Mouse (Mus musculus) gastrocnemius, postnatal 14 days (tissue): ENCODE data around the gene Emc10. TPM values are rescaled to one million over a fixed set of nuclear protein-coding genes. Genes with fewer than 3 reads are reported as not detected.
A peak's percentile ranks its signal among the peaks of the same experiment; 100 is the strongest.

Experiments
- DNase-seq: peaks from one replicate; pipeline ENCODE4 v3.0.0; 2021; ENCODE audit warnings: mixed read lengths
- intact Hi-C: fragments of 180-260 bp; cut with DNase I; formaldehyde crosslinking; loops from one replicate; pipeline ENCODE4 v1.15.1; 2025; ENCODE audit warnings: low total_unique reads
- total RNA-seq, 2 experiments: library from RNA; stranded (reverse); gene quantifications; 2 replicates each; pipeline ENCODE4 v1.2.3; 2021

Emc10 gene
- total RNA-seq, 2 experiments from 2014 or later, result 44.1 to 48.8 TPM

DNA sequence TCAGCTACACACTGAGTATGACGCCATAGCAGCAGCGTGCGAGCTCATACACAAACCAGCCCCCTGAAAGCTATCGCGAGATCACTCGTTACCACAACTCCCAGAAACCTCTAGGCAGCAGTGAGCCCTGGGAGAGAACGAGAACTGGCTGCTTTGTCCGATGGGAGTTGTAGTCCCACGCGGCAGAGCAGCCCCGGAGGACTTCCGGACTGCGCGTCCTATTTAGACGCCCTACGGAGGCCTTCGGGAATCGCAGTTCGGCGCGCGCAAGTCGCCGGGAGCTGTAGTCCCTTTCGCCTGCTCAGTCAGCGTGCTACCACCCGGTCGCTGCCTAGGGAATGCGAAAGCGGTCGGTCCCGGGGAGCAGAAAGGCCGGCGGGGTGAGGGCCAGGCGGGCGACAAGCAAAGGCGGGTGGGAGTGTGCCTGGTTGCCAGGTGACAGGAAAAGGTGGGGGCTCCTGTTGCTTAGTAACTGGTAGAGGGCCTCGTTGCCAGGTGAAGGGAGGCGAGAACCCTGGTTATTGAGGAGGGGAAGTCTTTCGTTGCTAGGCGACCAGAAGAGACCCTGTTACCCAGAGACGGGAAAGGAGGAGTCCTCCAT is 28.4 kb downstream of the Emc10 start, which contains the start of gene Josd2:
Gene Josd2, plus strand, starts transcription at position 170 of the 601 bp plus-strand sequence.
- DNase-seq, result peak; percentile 94
- intact Hi-C loops, result no loop called here

DNA sequence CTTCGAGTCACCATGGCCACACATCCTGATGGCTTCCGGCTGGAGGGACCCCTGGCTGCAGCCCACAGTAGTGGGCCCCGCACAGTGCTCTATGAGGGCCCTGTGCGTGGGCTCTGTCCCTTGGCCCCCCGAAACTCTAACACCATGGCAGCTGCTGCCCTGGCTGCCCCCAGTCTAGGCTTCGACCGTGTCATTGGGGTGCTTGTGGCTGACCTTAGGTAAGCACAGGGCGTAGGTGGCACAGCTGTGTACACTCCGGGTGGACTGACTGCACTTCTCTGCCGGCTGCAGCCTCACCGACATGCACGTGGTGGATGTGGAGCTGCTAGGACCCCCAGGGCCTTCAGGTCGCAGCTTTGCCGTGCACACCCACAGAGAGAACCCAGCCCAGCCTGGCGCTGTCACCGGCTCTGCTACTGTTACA is 29.4 kb downstream of the Emc10 start:
- intact Hi-C loops, result no loop called here
- DNase-seq, result no peak

DNA sequence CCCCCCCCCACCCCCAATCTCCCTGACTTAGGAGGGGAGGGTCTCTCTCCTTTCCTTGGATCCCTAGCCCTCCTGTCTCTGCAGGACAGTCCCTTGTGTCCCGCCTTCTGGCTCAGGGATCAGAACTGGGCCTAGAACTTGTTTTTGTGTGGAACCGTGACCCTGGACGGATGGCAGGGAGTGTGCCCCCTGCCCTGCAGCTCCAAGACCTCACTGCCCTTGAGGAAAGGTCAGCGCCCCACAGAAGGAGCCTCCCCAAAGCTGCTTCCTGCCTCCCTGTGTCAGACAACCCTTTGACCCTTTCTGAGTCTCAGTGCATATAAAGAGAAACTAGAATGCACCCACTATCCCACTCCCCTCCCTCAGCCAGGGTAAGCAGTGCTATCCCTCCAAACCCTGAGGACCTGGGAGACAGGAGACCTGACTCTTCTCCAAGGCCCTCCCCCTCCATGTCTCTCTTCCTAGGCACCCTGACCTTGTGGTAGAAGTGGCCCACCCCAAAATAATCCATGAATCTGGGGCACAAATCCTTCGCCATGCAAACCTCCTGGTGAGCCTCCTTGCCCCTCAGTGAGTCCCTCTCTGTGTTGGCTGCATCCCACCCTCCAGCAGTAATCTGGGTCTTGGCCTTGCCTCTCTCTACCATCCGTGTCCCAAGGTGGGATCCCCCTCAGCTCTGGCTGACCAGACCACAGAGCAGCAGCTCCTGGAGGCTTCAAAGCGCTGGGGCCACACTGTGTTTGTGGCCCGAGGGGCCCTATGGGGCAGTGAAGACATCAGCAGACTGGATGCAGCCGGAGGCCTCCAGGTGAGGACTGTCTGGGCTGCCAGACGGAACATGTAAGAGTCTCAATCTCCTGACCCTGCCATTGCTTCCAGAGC is 30.1 kb downstream of the Emc10 start:
- intact Hi-C loops, result no loop called here

DNA sequence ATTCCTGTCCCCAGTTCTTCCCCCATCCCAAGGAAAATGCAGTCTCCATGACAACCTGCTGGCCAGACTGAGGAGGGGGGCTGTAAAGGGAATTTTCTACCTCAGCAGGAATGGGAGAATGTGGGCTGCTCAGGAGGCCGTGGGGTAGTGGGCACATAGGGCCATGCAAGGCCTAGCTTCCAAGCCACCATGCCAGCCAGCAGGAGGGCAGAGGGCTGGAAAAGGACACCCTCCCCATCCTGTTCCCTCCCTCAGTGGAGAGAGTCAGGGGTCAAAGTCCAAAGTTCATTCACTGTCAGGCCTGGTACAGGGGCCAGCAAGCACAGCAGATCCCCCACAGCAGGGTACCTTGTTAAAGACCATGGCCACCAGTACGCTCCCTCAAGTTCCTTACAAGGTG is 31.2 kb downstream of the Emc10 start, which contains the start of gene Aspdh:
Gene Aspdh, plus strand, starts transcription at position 281 of the 400 bp plus-strand sequence.
- no peak for DNase-seq
- intact Hi-C loops, result no loop called here

More for the DNA sequence above, 30.1 kb downstream of the Emc10 start:
- DNase-seq, result no peak

DNA sequence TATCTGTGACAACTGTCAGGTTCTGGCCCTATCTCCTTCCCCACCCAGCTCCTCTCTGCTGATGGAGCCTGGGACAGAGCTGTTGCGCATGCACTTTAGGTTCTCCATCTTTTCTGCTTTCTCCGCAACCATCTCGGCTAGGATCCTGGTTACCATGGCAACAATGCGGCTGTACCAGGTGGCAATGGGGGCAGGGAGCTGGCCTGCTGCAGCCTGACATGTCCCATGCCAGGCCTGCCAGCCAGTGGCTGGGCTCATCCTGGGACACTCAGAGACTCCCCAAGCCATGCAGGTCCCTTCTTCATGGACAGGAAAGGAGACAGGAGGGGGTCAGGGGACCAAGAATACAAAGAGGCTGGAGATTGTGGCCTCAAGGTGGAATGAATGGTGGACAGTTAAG is 31.8 kb downstream of the Emc10 start:
- intact Hi-C loops, result no loop called here
- DNase-seq, result no peak

DNA sequence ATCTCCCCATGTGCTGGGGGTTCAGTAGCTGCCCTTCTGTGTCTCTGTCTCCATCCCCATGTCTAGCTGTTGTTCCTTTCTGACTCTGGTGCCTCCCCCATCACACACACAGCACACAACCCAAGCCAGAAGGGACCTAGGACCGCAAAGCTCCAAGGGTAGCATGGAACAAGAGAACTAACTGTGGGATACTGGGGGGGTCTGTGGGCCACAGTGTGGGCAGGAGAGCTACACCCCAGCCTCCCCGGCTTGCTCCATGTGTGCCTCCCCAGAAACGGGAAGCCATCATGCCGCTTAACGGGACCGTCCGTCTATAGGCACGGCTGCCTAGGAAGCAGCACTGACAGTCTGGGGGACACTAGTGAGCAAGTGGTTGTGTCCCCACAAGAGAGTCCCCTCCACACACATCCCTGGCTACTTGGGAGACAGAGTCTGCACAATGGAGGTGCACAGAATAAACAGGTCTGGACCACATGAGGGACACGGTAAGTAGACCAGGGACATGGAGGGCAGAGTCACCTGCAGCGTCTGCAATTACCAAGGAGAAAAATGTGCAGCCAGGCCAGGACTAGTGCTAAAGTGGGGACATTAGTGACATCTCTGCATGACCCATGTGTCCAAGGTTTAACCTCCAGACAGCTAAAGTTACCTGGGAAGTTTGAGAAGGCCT is 32.6 kb downstream of the Emc10 start:
- intact Hi-C loops, result no loop called here
- no peak for DNase-seq

DNA sequence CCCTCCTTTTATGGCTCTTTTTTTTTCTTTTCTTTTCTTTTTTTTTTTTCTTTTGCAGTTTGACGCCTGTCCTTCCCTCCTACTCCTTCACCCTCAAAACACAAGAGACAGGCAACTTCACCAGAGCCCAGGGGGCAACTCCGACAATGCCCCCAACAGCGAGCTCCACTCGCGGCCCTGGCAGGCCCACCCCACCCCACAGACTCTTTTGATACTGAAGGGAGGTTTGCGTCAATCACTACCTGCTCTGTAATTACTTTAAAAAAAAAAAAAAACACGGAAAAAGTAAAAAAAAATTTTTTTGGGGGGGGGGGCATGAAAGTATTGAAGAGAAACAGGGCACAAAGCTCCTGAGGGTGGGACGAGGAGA is 33.3 kb downstream of the Emc10 start:
- DNase-seq, result no peak
- intact Hi-C loops, result no loop called here

DNA sequence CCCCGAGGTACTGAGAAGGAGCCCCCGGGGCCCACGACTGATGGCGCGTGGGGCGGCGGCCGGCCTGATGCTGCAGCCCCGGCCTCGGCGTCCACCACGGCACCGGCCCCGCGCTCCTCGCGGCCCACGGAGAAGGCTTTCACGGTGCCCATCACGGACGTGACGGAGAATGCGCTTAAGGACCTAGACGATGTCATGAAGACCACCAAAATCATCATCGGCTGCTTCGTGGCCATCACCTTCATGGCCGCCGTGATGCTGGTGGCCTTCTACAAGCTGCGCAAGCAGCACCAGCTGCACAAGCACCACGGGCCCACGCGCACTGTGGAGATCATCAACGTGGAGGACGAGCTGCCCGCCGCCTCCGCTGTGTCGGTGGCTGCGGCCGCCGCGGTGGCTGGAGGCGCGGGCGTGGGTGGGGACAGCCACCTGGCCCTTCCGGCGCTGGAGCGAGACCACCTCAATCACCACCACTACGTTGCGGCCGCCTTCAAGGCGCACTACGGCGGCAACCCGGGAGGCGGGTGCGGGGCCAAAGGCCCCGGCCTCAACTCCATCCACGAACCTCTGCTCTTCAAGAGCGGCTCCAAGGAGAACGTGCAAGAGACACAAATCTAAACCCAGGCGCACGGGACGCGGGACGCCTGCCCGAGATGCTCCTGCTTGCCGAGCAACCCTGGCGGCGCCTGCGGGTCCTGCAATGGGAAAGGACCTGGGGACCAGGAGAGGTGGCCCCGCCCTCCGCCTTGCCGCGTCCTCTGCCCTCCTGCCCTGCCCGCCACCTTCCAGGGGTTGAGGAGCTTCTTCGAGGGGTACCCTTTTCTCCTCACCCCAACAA is 33.9 kb downstream of the Emc10 start:
- intact Hi-C loops, result no loop called here
- DNase-seq, result peak; percentile 58

DNA sequence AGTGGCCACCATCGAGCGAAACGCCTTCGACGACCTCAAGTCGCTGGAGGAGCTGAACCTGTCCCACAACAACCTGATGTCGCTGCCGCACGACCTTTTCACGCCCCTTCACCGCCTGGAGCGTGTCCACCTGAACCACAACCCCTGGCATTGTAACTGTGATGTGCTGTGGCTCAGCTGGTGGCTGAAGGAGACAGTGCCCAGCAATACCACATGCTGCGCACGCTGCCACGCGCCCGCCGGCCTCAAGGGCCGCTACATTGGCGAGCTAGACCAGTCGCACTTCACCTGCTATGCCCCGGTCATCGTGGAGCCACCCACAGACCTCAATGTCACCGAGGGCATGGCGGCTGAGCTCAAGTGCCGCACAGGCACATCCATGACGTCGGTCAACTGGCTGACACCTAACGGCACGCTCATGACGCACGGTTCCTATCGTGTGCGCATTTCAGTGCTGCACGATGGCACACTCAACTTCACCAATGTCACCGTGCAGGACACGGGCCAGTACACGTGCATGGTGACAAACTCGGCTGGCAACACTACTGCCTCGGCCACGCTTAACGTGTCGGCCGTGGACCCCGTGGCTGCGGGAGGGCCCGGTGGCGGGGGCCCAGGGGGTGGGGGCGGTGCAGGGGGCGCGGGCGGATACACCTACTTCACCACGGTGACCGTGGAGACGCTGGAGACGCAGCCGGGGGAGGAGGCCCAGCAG is 34.7 kb downstream of the Emc10 start:
- intact Hi-C loops, result no loop called here
- no peak for DNase-seq

DNA sequence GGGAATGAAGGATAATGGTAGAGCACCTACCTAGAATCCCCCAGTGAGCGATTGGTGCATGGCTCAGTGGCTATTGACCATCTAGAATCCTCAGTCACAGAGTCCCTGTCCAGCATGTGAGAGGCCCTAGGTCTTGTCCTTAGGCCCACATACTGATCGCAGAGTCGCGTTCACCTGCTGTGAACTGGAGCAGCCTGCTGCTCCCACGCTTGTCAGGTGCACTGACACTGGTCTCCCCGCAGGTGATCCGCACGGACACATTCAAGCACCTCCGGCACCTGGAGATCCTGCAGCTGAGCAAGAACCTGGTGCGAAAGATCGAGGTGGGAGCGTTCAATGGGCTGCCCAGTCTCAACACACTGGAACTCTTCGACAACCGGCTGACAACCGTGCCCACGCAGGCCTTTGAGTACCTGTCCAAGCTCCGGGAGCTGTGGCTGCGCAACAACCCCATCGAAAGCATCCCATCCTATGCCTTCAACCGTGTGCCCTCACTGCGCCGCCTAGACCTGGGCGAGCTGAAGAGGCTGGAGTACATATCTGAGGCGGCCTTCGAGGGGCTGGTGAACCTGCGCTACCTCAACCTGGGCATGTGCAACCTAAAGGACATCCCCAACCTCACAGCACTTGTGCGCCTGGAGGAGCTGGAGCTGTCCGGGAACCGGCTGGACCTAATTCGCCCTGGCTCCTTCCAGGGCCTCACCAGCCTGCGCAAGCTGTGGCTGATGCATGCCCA is 35.4 kb downstream of the Emc10 start:
- intact Hi-C loops, result no loop called here
- DNase-seq, result no peak

DNA sequence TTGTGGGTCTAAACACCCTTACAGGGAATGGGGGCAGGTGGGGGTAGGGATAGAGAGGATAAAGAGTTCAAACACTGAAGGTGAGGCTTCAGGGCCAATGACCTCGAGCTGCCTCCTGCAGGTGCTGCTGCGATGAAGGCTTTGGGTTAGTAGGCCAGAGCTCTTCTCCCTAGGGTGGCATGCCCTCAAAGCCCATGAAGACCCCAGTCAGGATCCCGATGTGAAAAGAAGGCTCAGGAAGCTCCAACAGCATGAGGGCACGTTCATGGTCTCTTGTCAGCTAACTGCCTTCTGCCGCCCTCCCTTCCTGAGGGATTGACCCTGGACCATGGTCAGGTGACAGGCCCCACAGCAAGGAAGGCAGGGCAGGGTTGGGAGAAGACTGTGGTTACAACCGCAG is 36.3 kb downstream of the Emc10 start:
- intact Hi-C loops, result no loop called here
- no peak for DNase-seq

DNA sequence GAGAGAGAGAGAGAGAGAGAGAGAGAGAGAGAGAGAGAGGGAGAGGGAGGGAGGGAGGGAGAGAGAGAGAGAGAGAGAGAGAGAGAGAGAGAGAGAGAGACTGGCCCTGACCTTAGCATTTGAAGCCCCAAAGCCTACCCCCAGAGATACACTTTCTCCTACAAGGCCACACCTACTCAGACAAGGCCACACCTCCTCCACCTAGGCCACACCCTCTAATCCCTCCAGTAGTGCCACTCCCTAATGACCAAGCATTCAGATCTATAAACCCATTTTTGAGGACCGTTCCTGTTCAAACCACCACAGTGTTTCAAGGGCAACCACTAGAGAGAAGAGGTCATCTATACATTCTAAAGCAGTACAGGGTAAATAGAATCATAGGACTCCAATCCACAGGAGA is 40.0 kb downstream of the Emc10 start:
- intact Hi-C loops, result no loop called here
- DNase-seq, result no peak

DNA sequence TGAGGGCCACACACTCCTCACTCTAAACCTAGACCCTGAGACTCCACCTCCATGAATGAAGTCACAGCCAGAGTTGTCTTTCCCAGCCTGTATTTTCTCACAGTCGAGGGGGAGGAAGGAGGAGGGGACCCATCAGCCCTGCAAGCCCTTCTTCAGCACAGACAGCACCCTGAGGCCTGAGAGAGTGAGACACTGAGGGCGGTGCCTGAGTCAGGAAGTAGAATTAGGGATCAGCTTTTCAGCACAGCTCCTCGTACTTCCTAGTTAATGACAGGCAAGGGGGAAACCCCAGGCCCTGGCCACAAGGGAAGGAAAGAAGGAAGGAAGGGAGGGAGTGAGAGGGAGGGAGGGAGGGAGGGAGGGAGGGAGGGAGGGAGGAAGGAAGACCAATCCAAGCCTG is 43.1 kb downstream of the Emc10 start:
- DNase-seq, result peak; percentile 2
- intact Hi-C loops, result no loop called here

DNA sequence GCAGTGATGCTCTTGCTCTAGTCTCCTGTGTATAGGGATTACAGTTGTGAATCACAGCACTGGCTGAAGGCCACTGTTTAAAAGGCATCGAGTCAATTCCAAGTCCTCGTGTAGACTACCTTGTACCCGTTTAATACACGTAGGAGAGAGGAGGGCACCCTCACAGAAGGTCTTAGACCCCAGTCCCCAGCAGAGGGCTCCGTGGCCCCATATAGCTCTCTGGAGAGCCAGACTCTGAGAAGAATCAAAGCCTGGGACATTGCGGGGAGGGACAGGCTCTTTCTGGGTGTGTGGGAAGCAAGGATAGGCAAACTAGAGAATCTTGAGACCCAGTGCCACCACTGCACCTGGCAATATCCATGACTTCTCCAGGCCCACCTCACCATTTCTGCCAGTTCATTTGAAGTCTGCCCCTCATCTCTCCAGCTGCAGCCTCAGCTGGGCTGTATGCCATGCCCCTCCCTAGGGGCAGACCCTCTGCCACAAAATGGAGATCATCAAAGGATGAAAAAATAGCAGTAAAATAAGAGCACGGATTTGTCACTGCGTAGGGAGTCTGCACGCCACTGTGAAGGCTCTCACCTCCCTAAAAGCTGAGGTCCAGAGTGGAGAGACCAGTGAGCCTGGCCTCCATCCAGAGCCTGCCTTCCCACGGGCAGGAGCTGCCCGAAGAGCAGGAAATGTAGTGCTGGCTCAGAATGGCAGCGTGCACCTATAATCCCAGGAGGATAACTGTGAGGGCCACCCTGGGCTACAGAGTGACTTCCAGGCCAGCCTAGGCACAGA is 50.1 kb downstream of the Emc10 start:
- DNase-seq, result no peak
- intact Hi-C loops, result no loop called here

DNA sequence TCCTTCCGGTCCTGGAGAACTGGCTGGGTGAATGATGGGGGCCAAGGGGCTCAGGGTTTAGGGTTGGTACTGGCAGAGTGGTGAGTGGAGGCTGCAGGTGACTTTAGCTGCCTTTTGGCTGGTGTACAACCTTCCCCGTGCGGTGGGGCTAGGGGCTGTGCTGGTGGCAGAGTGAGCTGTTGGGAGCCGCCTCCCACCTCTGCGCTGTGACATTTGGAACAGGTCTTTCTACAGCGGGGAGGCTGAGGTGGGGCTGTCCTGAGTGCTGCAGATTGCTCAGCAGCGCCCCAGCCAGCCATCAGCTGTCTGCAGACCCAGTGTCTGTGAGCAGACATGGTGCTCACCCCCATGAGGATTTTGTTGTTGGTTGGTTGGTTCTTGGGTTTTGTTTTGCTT is 50.8 kb downstream of the Emc10 start:
- DNase-seq, result no peak
- intact Hi-C loops, result no loop called here

DNA sequence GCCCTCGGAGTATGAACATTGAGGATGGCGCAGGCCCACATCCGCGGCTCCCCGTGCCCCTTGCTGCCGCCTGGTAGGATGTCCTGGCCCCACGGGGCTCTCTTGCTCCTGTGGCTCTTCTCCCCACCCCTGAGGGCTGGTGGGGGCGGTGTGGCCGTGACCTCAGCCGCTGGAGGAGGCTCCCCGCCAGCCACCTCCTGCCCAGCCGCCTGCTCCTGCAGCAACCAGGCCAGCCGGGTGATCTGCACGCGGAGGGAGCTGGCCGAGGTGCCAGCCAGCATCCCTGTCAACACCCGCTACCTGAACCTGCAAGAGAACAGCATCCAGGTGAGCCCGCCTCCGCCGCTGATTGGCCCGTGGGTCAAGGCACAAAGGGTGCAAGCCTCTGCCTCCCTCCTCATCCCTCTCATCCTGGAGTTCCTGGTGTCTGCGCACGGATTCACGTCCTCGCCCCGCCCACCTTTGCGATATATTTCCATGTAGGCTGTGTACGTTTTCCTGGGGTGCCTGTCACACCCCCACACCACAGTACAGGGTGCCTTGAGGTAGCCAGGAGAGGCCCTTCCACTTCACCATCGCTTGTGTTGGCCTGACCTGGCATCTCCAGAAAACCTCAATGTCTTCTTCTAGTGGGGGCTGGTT is 51.3 kb downstream of the Emc10 start:
- no peak for DNase-seq
- intact Hi-C loops, result no loop called here
